Mouse (Mus musculus) forebrain, embryonic 13.5 days (tissue): ENCODE data around the gene Trnp1. TPM values are rescaled to one million over a fixed set of nuclear protein-coding genes. Genes with fewer than 3 reads are reported as not detected.
"Not testable (repeated sequence)": the region's sequence is repeated elsewhere in the genome, so short reads cannot be mapped to it uniquely, and the experiment has no call there.

ENCODE experiments used
- ATAC-seq: fragments of 200-750 bp; cut with Nextera tagmentation; 2 replicates; pipeline ENCODE4 v1.8.0; 2017
- H3K27ac ChIP-seq: fragments of 300-500 bp; sonication (generic); 2 replicates; pipeline ENCODE4 v1.5.1; 2015; ENCODE audit warnings: inconsistent platforms, mild to moderate bottlenecking, moderate library complexity
- H3K27me3 ChIP-seq: fragments of 300-500 bp; sonication (generic); 2 replicates; pipeline ENCODE4 v1.6.1; 2015; ENCODE audit warnings: mild to moderate bottlenecking, inconsistent platforms
- H3K36me3 ChIP-seq: fragments of 300-500 bp; sonication (generic); 2 replicates; pipeline ENCODE4 v1.6.1; 2015; ENCODE audit warnings: mild to moderate bottlenecking, inconsistent platforms; ENCODE audit not compliant: poor library complexity, severe bottlenecking
- H3K4me1 ChIP-seq: fragments of 300-500 bp; sonication (generic); 2 replicates; pipeline ENCODE4 v1.6.1; 2015; ENCODE audit warnings: inconsistent platforms
- H3K4me2 ChIP-seq: fragments of 300-500 bp; sonication (generic); 2 replicates; pipeline ENCODE4 v1.6.1; 2015; ENCODE audit warnings: inconsistent platforms, mild to moderate bottlenecking, moderate library complexity
- H3K4me3 ChIP-seq: fragments of 300-500 bp; sonication (generic); 2 replicates; pipeline ENCODE4 v1.5.1; 2015; ENCODE audit warnings: mild to moderate bottlenecking, inconsistent platforms
- H3K9ac ChIP-seq: fragments of 300-500 bp; sonication (generic); 2 replicates; pipeline ENCODE4 v1.6.1; 2015; ENCODE audit warnings: mild to moderate bottlenecking, inconsistent platforms
- H3K9me3 ChIP-seq: fragments of 300-500 bp; sonication (generic); replicated peaks from 2 replicates; pipeline ENCODE4 v1.6.1; 2016; ENCODE audit warnings: inconsistent platforms
- WGBS: fragments of 180-500 bp; shearing (Covaris S2); methylation state at CpG from one replicate; pipeline ENCODE4 v1.1.7; 2015; 5-methylcytosine and 5-hydroxymethylcytosine counted together
- polyA plus RNA-seq: library from polyadenylated mRNA; unstranded; fragments of >200 nt; fragmentation: Nextera tagmentation; extraction: Ambion mirVana; gene quantifications from 2 replicates; pipeline ENCODE4 v1.2.1, GENCODE M21; 2015

Trnp1 gene
- polyA plus RNA-seq, result 1.5 and 2.9 TPM in 2 replicates

- Histone ChIP-seq H3K9me3 (no peaks in the 10 kb centered on the region), H3K36me3 (no peaks in the 10 kb centered on the region), H3K4me2 (peak within 1 kb of the TSS; percentile 98), H3K27ac (no peak within 1 kb of the TSS), H3K4me3 (peak within 1 kb of the TSS; percentile 54), H3K27me3 (peaks cover 95% of the 10 kb centered on the region), H3K4me1 (peaks cover 28% of the 10 kb centered on the region), H3K9ac (peak within 1 kb of the TSS; percentile 72)
- WGBS, result 1% methylated on average over 46 of the region's 53 CpGs
- peak; percentile 93 for ATAC-seq
These were observed at the start of gene Trnp1 for GRCm38 (mm10) chr4:133498160-133498724. Gene Trnp1 (minus strand): TSS chr4:133498550.

- peak; percentile 99 for ATAC-seq
- under 1% methylated on average over 65 of the region's 77 CpGs for WGBS
- peaks cover 32% of the 10 kb centered on the region for H3K36me3 ChIP-seq
- peak within 1 kb of the TSS; percentile 59 for H3K27ac ChIP-seq
- peak within 1 kb of the TSS; percentile 89 for H3K9ac ChIP-seq
- H3K4me2 ChIP-seq, result peak within 1 kb of the TSS; percentile 81
- H3K9me3 ChIP-seq, result no peaks in the 10 kb centered on the region
- peaks cover 18% of the 10 kb centered on the region for H3K4me1 ChIP-seq
- peak within 1 kb of the TSS; percentile 82 for H3K4me3 ChIP-seq
- H3K27me3 ChIP-seq, result no peaks in the 10 kb centered on the region
These were observed 47.2 kb upstream of the Trnp1 start, which contains the start of gene Nudc for GRCm38 (mm10) chr4:133545272-133546231. Gene Nudc (minus strand): TSS chr4:133545996.

DNA sequence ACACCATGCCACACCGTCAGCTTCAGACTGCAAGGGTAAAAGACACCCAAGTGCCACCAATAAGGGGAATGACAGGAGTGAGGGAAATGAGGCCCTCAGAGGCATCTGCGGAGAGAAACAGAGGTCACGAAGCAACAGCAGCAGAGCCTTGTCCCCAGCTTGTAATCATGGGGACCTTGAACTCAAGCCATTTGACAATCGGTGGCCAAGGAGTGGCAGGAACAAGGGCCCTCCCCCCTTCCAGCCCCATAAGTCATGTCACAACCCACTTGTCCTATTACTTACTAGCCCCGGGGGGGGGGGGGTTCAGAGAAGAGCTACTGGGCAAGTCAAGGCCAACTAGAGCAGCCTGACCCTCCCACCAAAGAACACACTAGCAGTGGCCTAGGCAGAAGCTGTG lies 38.3 kb upstream of the Trnp1 start:
- Histone ChIP-seq H3K27me3 (no peaks in the 10 kb centered on the region), H3K4me2 (no peak overlapping the region), H3K27ac (no peak overlapping the region), H3K36me3 (peaks cover 98% of the 10 kb centered on the region), H3K9me3 (no peaks in the 10 kb centered on the region), H3K4me3 (no peak overlapping the region), H3K4me1 (no peaks in the 10 kb centered on the region), H3K9ac (no peak overlapping the region)
- 95% methylated on average over 5 of the region's 5 CpGs for WGBS
- ATAC-seq, result no peak

GRCm38 (mm10) chr4:133536081-133536480 lies 37.7 kb upstream of the Trnp1 start:
- H3K27me3 ChIP-seq, result no peaks in the 10 kb centered on the region
- H3K4me3 ChIP-seq, result no peak overlapping the region
- H3K9ac ChIP-seq, result no peak overlapping the region
- no peak overlapping the region for H3K4me2 ChIP-seq
- H3K4me1 ChIP-seq, result no peaks in the 10 kb centered on the region
- WGBS, result 87% methylated on average over 3 of the region's 3 CpGs
- no peak overlapping the region for H3K27ac ChIP-seq
- no peak for ATAC-seq
- H3K9me3 ChIP-seq, result no peaks in the 10 kb centered on the region
- H3K36me3 ChIP-seq, result peaks cover 99% of the 10 kb centered on the region

DNA sequence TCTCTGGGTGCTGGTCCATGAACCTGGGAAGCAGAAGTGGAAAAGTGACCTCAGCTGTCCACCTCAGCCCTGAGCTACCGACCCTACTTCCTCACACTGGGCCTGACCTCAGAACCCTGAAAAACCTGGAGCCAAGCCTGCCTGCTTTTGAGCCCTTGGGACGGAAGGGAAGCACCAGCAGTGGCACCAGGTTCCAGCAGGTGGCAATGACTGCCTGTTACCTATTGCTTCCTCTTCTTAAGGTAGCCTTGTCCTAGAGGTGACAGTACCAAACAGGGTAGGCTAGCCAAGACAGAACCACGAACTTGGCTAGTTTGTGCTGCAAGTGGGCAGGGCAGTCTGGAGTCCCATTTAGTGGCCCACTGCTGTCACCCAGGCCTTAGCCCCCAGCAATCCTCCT lies 34.4 kb upstream of the Trnp1 start:
- H3K27me3 ChIP-seq, result no peaks in the 10 kb centered on the region
- H3K9me3 ChIP-seq, result no peaks in the 10 kb centered on the region
- H3K27ac ChIP-seq, result no peak overlapping the region
- H3K36me3 ChIP-seq, result peaks cover 97% of the 10 kb centered on the region
- no peak overlapping the region for H3K4me3 ChIP-seq
- WGBS, result 90% methylated on average over 3 of the region's 3 CpGs
- H3K4me1 ChIP-seq, result no peaks in the 10 kb centered on the region
- no peak overlapping the region for H3K4me2 ChIP-seq
- ATAC-seq, result no peak
- no peak overlapping the region for H3K9ac ChIP-seq

GRCm38 (mm10) chr4:133527788-133528187 lies 29.4 kb upstream of the Trnp1 start:
- H3K27me3 ChIP-seq, result no peaks in the 10 kb centered on the region
- WGBS, result 78% methylated on average over 16 of the region's 16 CpGs
- no peak overlapping the region for H3K27ac ChIP-seq
- no peak overlapping the region for H3K9ac ChIP-seq
- no peak for ATAC-seq
- H3K4me3 ChIP-seq, result no peak overlapping the region
- H3K4me1 ChIP-seq, result no peaks in the 10 kb centered on the region
- H3K4me2 ChIP-seq, result no peak overlapping the region
- H3K36me3 ChIP-seq, result peaks cover 49% of the 10 kb centered on the region
- no peaks in the 10 kb centered on the region for H3K9me3 ChIP-seq

DNA sequence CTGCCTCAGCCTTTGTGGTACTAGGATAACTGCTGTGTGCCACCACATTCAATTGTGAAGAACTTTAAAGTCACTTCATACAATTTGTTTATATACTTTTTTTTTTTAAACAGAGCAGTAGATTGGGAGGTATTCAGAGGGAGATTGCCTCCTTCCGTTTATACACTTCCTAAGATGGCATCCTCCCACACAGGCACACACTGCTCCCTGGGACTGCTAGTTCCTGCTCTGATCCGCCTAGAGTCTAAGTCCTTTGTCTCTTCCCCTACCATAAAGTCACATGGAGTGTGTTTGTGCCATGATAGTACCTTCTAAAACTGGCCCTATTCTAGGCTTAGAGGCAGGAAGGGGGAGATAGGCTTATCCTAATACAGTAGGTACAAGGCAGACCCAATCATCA lies 23.2 kb upstream of the Trnp1 start:
- peaks cover 7% of the 10 kb centered on the region; the same call in 1 of the 2 replicates for H3K4me1 ChIP-seq
- H3K4me2 ChIP-seq, result no peak overlapping the region
- ATAC-seq, result no peak
- H3K36me3 ChIP-seq, result no peaks in the 10 kb centered on the region
- no peak overlapping the region for H3K27ac ChIP-seq
- WGBS, result 64% methylated on average over 2 of the region's 2 CpGs
- no peak overlapping the region for H3K4me3 ChIP-seq
- H3K27me3 ChIP-seq, result peaks cover 53% of the 10 kb centered on the region
- no peak overlapping the region for H3K9ac ChIP-seq
- no peaks in the 10 kb centered on the region for H3K9me3 ChIP-seq

DNA sequence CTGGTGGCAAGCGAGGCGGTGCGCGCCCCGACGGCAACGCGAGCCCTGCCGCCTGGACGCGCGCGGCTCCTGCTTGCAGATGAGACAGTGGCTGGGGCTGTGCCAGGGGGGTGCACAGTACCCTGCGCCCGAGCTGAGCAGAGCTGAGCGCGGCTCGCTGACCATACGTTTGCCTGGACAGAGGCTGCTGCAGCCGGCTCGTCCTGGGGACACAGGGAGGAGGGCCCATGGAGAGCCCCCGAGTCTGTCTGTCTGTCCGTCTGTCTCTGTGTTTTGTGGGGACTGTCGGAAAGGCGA lies 21.0 kb upstream of the Trnp1 start:
- 7% methylated on average over 25 of the region's 25 CpGs for WGBS

GRCm38 (mm10) chr4:133518601-133519368 lies 20.4 kb upstream of the Trnp1 start, which contains the start of gene Kdf1:
Gene Kdf1 (plus strand): TSS chr4:133518963.
- Histone ChIP-seq H3K4me3 (peak within 1 kb of the TSS; percentile 31), H3K27me3 (peaks cover 64% of the 10 kb centered on the region), H3K27ac (no peak within 1 kb of the TSS), H3K9me3 (no peaks in the 10 kb centered on the region), H3K9ac (no peak within 1 kb of the TSS), H3K4me2 (peak within 1 kb of the TSS; percentile 52), H3K36me3 (no peaks in the 10 kb centered on the region), H3K4me1 (peaks cover 7% of the 10 kb centered on the region; the same call in 1 of the 2 replicates)
- ATAC-seq, result no peak
- 5% methylated on average over 44 of the region's 69 CpGs for WGBS

More for the DNA sequence above, 21.0 kb upstream of the Trnp1 start:
- no peaks in the 10 kb centered on the region for H3K36me3 ChIP-seq
- no peak overlapping the region for H3K9ac ChIP-seq
- no peak for ATAC-seq
- peak overlapping the region; percentile 52 for H3K4me2 ChIP-seq
- H3K4me3 ChIP-seq, result peak overlapping the region; percentile 31
- H3K4me1 ChIP-seq, result peaks cover 7% of the 10 kb centered on the region; the same call in 1 of the 2 replicates
- H3K27ac ChIP-seq, result no peak overlapping the region
- H3K27me3 ChIP-seq, result peaks cover 64% of the 10 kb centered on the region
- H3K9me3 ChIP-seq, result no peaks in the 10 kb centered on the region

DNA sequence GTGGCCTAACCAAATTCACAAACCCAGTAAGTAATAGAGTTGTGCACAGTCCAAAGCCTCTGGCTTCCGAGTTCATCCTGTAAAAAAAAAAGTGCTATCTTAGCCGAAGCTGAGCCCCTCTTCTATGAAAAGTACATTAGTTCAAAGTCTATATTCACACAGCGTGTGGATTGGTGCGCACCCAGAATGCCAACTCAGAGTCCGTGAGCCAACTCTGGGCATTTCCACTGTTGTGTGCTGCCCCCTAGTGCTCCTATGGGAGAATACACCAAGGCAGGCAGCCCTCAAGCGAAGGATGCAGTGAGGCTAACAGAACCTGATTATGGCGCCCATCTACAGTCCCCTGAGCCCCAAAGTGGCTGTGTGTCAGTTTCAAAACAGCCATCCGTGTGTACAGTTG lies 14.6 kb upstream of the Trnp1 start:
- H3K9ac ChIP-seq, result no peak overlapping the region
- no peaks in the 10 kb centered on the region for H3K4me1 ChIP-seq
- H3K27ac ChIP-seq, result no peak overlapping the region
- ATAC-seq, result 0 out of 2 replicates have a peak, but pooled peaks have one; percentile 55
- H3K27me3 ChIP-seq, result peaks cover 26% of the 10 kb centered on the region
- no peak overlapping the region for H3K4me3 ChIP-seq
- no peak overlapping the region for H3K4me2 ChIP-seq
- no peaks in the 10 kb centered on the region for H3K9me3 ChIP-seq
- WGBS, result 10% methylated on average over 8 of the region's 8 CpGs
- H3K36me3 ChIP-seq, result no peaks in the 10 kb centered on the region

DNA sequence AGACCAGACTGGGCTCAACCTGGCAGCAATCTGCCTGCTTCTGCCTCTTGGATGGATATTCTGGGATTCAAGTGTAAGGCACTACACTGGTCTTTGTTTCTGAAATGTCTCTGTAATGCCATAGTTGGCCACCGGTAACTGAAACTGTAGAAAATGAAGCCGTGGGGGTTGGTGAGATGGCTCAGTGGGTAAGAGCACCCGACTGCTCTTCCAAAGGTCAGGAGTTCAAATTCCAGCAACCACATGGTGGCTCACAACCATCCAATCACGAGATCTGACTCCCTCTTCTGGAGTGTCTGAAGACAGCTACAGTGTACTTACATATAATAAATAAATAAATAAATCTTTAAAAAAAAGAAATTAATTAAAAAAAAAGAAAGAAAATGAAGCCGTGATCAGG lies 14.2 kb upstream of the Trnp1 start:
- H3K4me2 ChIP-seq, H3K27ac ChIP-seq, H3K4me3 ChIP-seq, ATAC-seq, H3K4me1 ChIP-seq, H3K9me3 ChIP-seq, H3K9ac ChIP-seq, H3K36me3 ChIP-seq: not testable (repeated sequence)
- 63% methylated on average over 5 of the region's 5 CpGs for WGBS
- peaks cover 21% of the 10 kb centered on the region for H3K27me3 ChIP-seq

- ATAC-seq, result no peak
- H3K9me3 ChIP-seq, result no peaks in the 10 kb centered on the region
- no peak overlapping the region for H3K27ac ChIP-seq
- no peak overlapping the region for H3K4me3 ChIP-seq
- H3K9ac ChIP-seq, result no peak overlapping the region
- 77% methylated on average over 5 of the region's 5 CpGs for WGBS
- no peaks in the 10 kb centered on the region for H3K4me1 ChIP-seq
- H3K27me3 ChIP-seq, result peaks cover 16% of the 10 kb centered on the region
- H3K4me2 ChIP-seq, result no peak overlapping the region
- no peaks in the 10 kb centered on the region for H3K36me3 ChIP-seq
These were observed 12.7 kb upstream of the Trnp1 start for GRCm38 (mm10) chr4:133511050-133511449.
